Mouse (Mus musculus) G1E (cell line): Measurements from ENCODE around the gene Ramp1. TPM values are rescaled to one million over a fixed set of nuclear protein-coding genes. Genes with fewer than 3 reads are reported as not detected.

Source experiments
- ATAC-seq: 2 replicates; pipeline ENCODE4 v1.8.0; 2016; ENCODE audit warnings: mild to moderate bottlenecking; ENCODE audit not compliant: insufficient number of reproducible peaks, poor library complexity, low FRiP score, severe bottlenecking; ENCODE audit errors: extremely low read depth
- DNase-seq: peaks from one replicate; pipeline ENCODE4 v3.0.0; 2012; ENCODE audit warnings: low spot score
- H3K27me3 ChIP-seq: 2 replicates; pipeline ENCODE4 v1.6.1; 2012; ENCODE audit warnings: mild to moderate bottlenecking, low read length, inconsistent platforms; ENCODE audit not compliant: insufficient read depth
- H3K36me3 ChIP-seq: replicated peaks from 2 replicates; pipeline ENCODE3; 2012; ENCODE audit warnings: mild to moderate bottlenecking, inconsistent platforms
- H3K4me1 ChIP-seq: 2 replicates; pipeline ENCODE4 v1.6.1; 2012; ENCODE audit warnings: low read depth, low read length, inconsistent platforms, mixed read lengths; ENCODE audit not compliant: insufficient read depth
- H3K4me3 ChIP-seq: 2 replicates; pipeline ENCODE4 v1.5.1; 2012; ENCODE audit warnings: low read depth, mild to moderate bottlenecking, inconsistent platforms, low read length, moderate library complexity, mixed read lengths
- H3K9me3 ChIP-seq: replicated peaks from 2 replicates; pipeline ENCODE4 v1.6.1; 2012; ENCODE audit warnings: inconsistent platforms
- CTCF ChIP-seq: IDR thresholded peaks from 2 replicates; pipeline ENCODE4 v1.5.1; 2012; ENCODE audit warnings: low read depth, low read length, inconsistent platforms, mixed read lengths
- GATA1 ChIP-seq: IDR thresholded peaks from 2 replicates; pipeline ENCODE4 v1.6.1; 2012; ENCODE audit warnings: borderline replicate concordance, low read length, inconsistent platforms, mixed read lengths
- GATA2 ChIP-seq: IDR thresholded peaks from 2 replicates; pipeline ENCODE4 v1.6.1; 2012; ENCODE audit warnings: low read depth, low read length, inconsistent platforms, borderline replicate concordance
- POLR2AphosphoS5 ChIP-seq: IDR thresholded peaks from 2 replicates; pipeline ENCODE4 v1.6.1; 2012; ENCODE audit warnings: low read depth, low read length, inconsistent platforms; ENCODE audit not compliant: insufficient replicate concordance
- TAL1 ChIP-seq: conservative IDR thresholded peaks from 2 replicates; pipeline ENCODE4 v1.6.1; 2012; ENCODE audit warnings: low read depth, low read length, inconsistent platforms, mixed read lengths
- polyA plus RNA-seq: library from polyadenylated mRNA; stranded (reverse); fragments of >175 nt; gene quantifications from 2 replicates; pipeline ENCODE4 v1.2.3, GENCODE M21; 2012
- total RNA-seq, 2 experiments: library from RNA; stranded (forward) in 1 of 2; stranded (reverse) in 1 of 2; fragments of 200-1000 nt in 1 of 2; fragments of >200 nt in 1 of 2; fragmentation: Nextera tagmentation in 1 of 2; gene quantifications; 2 replicates each; pipeline ENCODE4 v1.2.3; 2014 to 2017

Gene Ramp1
- total and polyA plus RNA-seq, 3 experiments = 0.10 to 0.11 TPM; not detected in 1

GRCm38 (mm10) chr1:91215264-91215663 lies 35.6 kb downstream of the Ramp1 start:
- TF ChIP-seq GATA2 (no peak), TAL1 (no peak), CTCF (no peak), GATA1 (no peak), POLR2AphosphoS5 (no peak)

GRCm38 (mm10) chr1:91215981-91216380 lies 36.4 kb downstream of the Ramp1 start:
- H3K4me1 ChIP-seq = no peaks in the 10 kb centered on the region
- no peak overlapping the region for H3K4me3 ChIP-seq
- no peaks in the 10 kb centered on the region; the same call in 1 of the 2 replicates for H3K27me3 ChIP-seq
- DNase-seq = no peak
- H3K36me3 ChIP-seq = no peaks in the 10 kb centered on the region
- no peak for TF ChIP-seq TAL1
- no peak for TF ChIP-seq GATA1
- TF ChIP-seq GATA2 = no peak
- no peak for TF ChIP-seq CTCF
- TF ChIP-seq POLR2AphosphoS5 = no peak
- H3K9me3 ChIP-seq = no peaks in the 10 kb centered on the region
- no peak for ATAC-seq

More at GRCm38 (mm10) chr1:91215264-91215663, 35.6 kb downstream of the Ramp1 start:
- ATAC-seq (no peak), DNase-seq (no peak)
- Histone ChIP-seq H3K36me3 (no peaks in the 10 kb centered on the region), H3K9me3 (no peaks in the 10 kb centered on the region), H3K27me3 (no peaks in the 10 kb centered on the region; the same call in 1 of the 2 replicates), H3K4me3 (no peak overlapping the region), H3K4me1 (no peaks in the 10 kb centered on the region)

- no peak for DNase-seq
- TF ChIP-seq TAL1 (no peak), POLR2AphosphoS5 (no peak), CTCF (no peak), GATA2 (no peak), GATA1 (no peak)
Measured at GRCm38 (mm10) chr1:91216504-91217267, 37.1 kb downstream of the Ramp1 start.

GRCm38 (mm10) chr1:91219641-91220321 lies 40.2 kb downstream of the Ramp1 start:
- ATAC-seq (no peak), DNase-seq (no peak)
- no peak for TF ChIP-seq POLR2AphosphoS5
- TF ChIP-seq GATA1 = no peak
- TF ChIP-seq CTCF = no peak
- TF ChIP-seq TAL1 = no peak
- TF ChIP-seq GATA2 = no peak
- no peaks in the 10 kb centered on the region for H3K4me1 ChIP-seq
- H3K27me3 ChIP-seq = peaks cover 5% of the 10 kb centered on the region; the same call in 1 of the 2 replicates
- no peaks in the 10 kb centered on the region for H3K36me3 ChIP-seq
- H3K9me3 ChIP-seq = no peaks in the 10 kb centered on the region
- H3K4me3 ChIP-seq = no peak overlapping the region

More at GRCm38 (mm10) chr1:91216504-91217267, 37.1 kb downstream of the Ramp1 start:
- H3K36me3 ChIP-seq = no peaks in the 10 kb centered on the region
- no peak for ATAC-seq
- no peaks in the 10 kb centered on the region for H3K4me1 ChIP-seq
- H3K9me3 ChIP-seq = no peaks in the 10 kb centered on the region
- H3K4me3 ChIP-seq = no peak overlapping the region
- no peaks in the 10 kb centered on the region; the same call in 1 of the 2 replicates for H3K27me3 ChIP-seq

- Histone ChIP-seq H3K9me3 (no peaks in the 10 kb centered on the region), H3K27me3 (peaks cover 5% of the 10 kb centered on the region; the same call in 1 of the 2 replicates), H3K4me1 (no peaks in the 10 kb centered on the region), H3K4me3 (no peak overlapping the region), H3K36me3 (no peaks in the 10 kb centered on the region)
- no peak for TF ChIP-seq GATA1
- TF ChIP-seq TAL1 = no peak
- no peak for TF ChIP-seq CTCF
- no peak for TF ChIP-seq POLR2AphosphoS5
- TF ChIP-seq GATA2 = no peak
- ATAC-seq (no peak), DNase-seq (no peak)
Measured at GRCm38 (mm10) chr1:91220322-91220672, 40.7 kb downstream of the Ramp1 start.

GRCm38 (mm10) chr1:91226562-91226961 lies 46.9 kb downstream of the Ramp1 start:
- no peaks in the 10 kb centered on the region for H3K9me3 ChIP-seq
- DNase-seq = no peak
- H3K4me3 ChIP-seq = no peak overlapping the region
- H3K4me1 ChIP-seq = no peaks in the 10 kb centered on the region
- no peak for ATAC-seq
- no peaks in the 10 kb centered on the region for H3K36me3 ChIP-seq
- peaks cover 12% of the 10 kb centered on the region for H3K27me3 ChIP-seq
- no peak for TF ChIP-seq CTCF
- TF ChIP-seq POLR2AphosphoS5 = no peak
- TF ChIP-seq GATA2 = no peak
- TF ChIP-seq TAL1 = no peak
- TF ChIP-seq GATA1 = no peak
